Mouse (Mus musculus): Measurements from ENCODE around the gene Tbc1d10c.
A peak's percentile ranks its signal among the peaks of the same experiment; 100 is the strongest.

Gene Tbc1d10c

DNA sequence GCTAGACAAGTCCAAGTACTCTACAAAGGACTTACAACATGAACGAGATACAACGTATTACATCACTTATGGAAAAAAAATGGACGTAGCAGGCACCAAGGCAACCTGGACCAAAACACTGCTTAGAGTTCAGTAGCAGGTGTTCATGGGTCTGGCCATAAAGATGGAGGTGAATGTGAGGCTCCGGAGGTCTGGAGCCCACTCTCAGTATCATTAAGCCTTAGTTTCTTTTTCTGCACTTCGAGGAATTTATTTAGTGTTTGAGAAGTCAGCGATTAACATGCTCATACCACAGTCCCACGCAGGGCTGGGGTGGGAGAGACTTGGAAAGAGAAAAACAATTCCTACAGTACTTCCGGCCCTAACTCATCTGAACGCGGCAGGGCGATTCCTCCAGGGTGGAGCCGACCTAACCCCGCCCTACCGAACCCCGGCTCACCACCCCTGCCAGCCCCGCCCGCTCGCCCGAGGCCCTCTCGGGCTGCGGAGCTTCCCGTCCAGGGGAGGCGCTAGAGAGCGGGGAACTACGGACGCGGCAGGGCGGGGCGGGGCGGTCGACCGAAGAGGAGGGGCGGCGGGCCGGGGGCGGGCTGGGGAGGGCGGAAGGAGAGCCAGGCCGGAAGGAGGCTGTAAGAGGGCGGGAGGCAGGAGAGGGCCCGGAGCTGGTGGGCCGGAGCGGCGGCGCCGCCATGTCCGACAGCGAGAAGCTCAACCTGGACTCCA is 605 bp upstream of the Tbc1d10c start, which contains the start of gene Ppp1ca:
Ppp1ca (plus strand) TSS at position 538 of the 723 bp plus-strand sequence.
- DNase-seq (ENCODE audit: low spot score), result peak; percentile 91

DNA sequence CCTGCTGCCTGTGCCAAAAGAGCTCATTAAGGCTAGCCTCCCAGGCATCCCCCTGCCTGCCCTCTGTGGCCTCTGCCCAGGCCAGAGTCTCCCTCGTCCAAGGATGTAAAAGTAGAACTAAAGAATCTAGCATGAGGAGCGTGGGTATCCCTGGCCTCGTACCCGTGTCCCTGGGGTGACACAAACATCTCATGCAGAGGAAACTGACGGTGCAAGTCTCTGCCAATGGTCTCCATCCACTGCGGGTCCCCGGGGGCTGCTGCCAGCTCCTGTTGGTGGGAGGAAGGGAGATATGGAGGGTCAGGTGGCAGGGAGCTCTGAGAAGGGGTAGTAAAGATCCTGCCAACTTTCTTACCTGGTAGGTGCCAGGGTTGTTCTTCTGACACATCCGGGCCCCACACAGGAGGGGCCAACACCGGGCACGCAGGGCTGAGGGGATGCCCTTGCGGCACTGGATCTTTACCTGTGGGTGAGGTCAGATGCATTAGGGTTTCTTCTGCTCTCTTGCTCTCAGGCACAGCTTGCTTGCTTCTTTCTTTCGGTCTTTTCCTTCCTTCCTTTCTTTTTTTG is 1.9 kb downstream of the Tbc1d10c start:
- no peak for DNase-seq (ENCODE audit: low spot score)

DNA sequence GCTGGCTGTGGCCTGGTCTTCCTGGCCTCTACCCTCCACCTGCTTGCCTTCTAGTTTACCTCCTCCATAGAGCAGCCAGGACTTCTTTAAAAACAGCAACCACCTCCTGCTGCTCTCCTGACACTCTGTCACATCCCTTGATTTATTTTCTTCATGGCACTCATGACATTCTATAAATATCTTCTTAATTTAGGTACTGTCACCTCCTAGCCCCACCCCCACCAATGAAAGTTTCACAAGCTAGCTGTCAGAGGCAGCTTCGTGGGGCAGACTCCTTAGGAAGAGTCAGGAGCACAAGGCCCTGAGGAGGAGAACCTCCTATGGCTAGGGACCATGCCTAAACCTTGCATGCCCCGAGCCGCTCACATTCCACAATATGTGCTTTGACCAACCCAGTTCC is 3.8 kb downstream of the Tbc1d10c start:
- no peak for DNase-seq (ENCODE audit: low spot score)

DNA sequence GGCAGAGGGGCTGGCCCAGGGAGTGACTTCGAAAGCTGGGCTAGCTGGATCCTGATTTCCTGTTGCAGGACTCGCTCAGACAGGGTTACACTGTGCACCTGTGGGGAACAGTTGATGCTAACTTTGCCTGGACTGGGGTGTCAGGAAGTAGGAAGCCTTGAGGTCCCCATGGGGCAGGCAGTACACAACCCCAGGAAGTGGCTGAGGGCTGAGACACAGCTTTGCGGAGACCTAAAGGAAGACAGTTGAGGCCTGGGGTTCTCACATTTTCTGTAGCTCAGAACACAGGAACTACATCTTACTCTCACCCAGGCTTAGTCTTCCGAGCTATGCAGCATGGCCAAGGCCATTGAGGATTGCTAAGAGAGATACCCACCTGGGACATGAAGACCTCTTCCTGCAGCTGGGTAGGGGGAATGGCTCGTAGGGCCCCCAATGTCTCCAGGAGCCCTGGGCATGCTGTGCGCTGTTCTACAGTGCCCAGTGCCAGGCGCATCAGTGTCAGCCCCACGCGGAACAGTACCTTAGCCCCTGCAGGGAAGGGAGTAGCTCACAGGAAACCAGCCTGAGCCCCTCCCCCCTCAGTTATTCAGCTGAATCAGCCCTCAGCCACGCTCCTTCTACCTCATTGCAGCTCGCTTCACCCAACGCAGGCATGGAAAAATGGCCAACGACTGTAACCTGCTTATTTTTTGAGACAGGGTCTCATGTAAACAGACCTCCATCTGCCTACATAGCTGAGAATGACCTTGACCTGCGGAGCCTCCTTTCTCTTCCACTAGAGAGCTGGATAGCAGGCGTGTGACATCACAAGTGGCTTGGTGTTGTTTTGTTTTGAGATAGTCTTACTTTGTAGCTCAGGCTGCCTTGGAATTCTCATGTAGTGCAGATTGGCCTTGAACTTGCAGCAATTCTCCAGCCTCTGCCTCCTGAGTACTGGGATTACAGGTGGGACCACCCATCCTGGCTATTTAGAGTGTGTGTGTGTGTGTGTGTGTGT is 5.8 kb downstream of the Tbc1d10c start:
- no peak for DNase-seq (ENCODE audit: low spot score)

DNA sequence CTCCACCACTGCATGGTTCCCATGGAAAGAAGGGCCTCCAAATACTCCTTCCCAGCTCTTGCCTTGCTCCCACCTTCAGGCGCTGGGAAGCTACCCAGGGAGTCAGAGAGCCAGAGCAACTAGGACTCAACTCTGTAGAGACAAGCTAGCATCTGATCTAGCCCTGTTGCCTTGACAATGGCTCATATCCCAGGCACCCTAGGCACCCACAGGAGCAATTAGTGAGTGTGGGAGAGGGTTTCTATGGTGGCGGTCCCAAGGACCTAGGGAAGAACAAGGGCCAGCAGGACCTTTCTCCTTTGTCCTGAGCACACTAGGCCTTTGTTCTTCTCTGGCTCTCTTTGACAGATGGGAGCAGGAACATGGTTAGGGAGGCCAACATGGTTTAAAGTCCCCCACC is 7.4 kb downstream of the Tbc1d10c start:
- no peak for DNase-seq (ENCODE audit: low spot score)

DNA sequence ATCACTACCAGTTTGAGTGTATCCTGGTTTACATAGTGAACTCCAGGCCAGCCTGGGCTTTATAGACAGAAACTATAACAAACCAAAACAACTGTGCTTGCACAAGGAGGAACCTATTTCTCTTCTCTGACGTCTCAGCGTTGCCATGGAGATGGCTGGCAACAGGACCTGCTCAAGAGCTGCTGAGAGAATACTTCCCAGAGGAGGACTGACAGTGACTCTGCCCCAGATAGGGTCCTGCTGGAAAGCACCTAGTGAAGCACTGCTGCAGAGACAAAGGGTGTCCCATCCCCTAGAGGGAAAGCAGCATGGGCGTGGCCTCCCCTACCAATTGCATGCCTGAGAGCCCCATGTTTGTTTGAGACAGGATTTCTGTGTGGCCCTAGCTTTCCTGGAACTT is 9.2 kb downstream of the Tbc1d10c start:
- no peak for DNase-seq (ENCODE audit: low spot score)

DNA sequence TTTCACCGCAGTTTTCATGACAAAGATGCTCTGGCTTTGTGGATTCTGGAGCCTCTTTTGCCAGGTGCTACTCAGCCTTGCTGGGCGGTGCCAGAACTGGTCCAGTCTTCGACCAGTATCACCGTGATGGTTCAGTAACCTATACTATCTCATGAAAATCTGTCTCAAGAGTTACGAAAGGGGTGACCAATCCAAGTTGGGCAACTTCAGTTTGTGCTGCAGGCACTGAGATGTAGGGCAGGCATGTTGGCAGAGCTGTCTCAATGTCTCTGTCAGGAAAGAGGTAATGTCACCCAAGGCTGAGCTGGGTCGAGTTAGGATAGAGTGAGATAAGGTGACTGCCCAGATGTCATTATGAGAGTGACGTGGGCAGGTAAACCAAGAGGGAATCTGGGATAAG is 10.7 kb downstream of the Tbc1d10c start:
- DNase-seq (ENCODE audit: low spot score), result no peak

DNA sequence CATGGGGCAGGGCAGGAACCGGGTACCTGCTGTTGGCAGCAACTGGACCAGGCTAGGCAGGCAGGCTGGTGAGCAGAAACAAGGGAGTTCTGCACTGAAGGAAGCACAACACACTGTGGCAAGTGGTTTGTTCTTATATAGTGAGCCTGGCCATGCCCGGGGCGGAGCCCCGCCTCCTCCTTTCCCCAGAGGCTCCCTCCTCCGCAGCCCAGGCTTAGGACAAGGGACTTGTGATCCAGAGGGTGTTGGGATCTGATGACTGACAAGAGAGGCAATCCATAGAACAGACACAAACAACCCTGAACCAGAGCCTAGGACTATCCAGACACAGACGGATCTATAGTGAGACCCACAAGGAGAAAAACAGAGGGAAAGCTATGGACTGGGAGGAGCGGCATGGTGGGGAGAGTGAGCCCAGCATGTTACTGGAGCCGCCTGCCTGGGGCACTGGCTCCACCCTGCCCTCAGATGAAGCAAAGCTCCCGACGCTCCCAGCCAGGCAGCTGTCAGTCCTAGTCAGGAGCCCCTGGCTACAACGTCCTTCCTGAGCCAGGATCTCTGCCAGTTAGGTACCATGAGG is 15.6 kb downstream of the Tbc1d10c start, which contains the start of gene Carns1:
Carns1 (minus strand) TSS at position 112 of the 580 bp plus-strand sequence.
- no peak for DNase-seq (ENCODE audit: low spot score)

DNA sequence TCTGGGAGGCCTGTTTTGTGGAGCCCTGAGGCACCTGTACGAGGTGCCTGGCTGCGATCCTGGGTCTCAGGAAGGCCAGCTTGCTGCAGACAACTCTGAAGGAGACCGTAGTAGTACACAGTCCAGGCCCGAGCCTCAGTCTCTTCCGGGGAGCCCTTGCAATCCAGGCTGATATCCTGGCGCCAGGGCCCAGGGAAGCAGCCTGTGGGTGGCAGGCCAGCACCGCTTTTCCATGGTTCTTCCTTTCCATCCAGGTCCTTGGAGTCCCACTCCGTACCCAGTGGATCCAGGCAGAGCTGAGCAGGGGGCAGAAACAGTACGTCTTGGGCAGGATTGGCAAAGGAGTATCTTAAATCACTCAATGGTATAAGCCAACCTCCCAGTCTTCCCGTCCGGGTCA is 18.2 kb downstream of the Tbc1d10c start:
- no peak for DNase-seq (ENCODE audit: low spot score)

DNA sequence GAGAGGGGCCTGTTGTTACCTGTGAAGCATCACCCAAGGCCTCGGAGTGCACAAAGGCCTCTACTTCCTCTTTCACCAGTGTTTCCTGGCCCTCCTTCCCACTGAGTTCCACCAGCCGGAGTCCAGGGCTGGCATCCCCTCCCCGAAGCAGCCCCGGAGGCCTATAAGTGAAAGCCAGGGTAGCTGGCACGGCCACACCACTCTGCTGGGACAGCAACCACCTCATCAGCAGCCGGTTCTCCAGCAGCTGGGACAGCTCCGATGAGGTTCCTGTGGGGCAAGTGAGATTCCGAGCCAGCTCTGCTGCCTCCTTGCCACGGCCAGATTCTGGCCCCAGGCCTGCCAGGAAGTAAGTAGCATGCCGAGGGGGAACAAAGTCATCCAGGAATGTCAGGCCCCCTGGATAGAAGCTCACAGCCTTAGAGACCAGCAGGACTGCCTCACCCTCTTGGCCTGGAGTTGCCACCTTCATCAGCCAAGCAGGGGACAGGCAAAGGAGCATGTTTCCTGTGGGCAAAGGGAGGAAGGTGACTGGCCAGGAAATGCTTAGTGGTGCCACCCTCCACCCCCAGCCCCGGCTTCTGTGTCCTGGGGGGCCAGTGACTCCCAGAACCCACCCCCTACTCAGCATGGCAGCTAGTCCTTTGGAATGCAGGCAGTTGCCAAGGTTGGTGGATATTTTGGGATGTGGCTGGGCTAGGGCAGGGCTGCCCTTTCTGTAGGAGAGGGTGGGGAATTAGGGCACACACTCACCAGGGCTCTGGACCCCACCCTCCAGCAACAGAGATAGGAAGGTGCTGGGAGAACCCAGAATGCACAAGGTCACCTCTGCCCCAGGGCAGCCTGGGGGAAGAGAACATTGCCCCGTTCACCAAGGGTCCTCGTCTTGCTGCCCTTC is 19.4 kb downstream of the Tbc1d10c start:
- DNase-seq (ENCODE audit: low spot score), result no peak

DNA sequence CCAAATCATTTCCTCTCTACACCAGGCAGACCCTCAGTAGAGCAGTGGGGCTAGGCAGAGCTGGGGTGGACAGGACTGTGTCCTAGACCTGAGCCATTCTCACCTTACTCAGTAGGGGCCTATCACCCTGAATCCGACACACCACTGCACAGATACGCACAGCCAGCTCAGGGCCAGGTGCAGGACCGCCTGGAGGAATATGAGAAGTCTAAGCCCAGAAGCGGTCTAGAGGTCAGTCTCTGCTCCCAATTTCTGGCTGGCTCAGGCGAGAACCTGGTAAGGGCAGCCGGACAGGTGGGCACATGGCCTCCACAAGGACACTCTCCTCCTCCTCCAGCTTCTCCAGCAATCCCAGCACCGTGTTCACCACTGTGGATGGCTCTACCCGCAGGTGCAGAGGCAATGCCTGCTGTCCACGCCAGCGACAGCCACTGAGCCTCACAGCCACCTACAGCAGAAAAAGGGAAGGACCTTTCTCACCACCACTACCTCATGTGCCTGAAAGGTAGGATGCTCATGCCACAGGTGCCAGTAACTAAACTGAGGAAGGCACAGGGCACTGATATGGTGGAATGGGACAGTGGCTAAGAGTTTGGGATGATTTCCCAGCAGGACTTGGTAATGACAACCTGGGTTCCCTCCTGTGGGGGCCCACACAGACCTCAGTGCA is 20.2 kb downstream of the Tbc1d10c start:
- no peak for DNase-seq (ENCODE audit: low spot score)

DNA sequence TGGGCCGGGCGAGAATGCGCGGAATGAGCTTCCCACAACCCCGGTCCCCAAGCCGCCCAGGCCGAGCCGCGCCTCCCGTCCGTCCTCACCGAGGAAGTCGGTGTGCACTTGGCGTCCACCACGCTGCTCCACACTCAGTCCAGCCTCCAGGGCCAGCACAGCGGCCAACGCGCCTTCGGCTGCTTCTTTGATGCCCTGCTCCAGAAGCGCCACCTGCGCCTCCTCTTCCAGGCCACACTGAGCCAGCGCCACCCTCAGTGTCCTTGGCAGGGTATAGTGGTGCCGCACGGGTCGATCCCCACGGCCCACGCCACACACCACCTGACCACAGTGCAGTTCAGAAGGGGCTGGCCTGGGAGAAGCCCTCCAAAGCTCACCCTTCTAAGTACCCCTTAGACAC is 21.3 kb downstream of the Tbc1d10c start:
- no peak for DNase-seq (ENCODE audit: low spot score)

DNA sequence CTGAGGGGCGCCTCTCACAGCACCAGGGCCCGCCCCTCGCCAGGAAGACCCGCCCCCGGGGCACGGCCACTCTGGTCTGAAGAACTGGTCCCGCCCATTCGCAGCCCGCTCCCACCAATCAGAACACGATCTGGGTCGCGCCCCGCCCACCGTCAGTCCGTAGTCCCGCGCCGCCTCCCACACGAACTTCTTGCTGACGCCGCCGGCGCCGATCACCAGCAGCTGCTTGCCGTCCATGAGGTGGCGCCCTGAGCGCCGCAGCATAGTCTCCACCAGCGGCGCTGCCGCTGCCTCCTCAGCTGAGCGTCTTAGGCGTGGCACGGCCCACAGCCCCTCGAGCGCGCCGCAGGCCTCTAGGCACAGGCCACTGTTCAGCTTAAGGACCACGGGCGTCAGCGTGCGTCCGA is 21.7 kb downstream of the Tbc1d10c start:
- peak; percentile 96 for DNase-seq (ENCODE audit: low spot score)

DNA sequence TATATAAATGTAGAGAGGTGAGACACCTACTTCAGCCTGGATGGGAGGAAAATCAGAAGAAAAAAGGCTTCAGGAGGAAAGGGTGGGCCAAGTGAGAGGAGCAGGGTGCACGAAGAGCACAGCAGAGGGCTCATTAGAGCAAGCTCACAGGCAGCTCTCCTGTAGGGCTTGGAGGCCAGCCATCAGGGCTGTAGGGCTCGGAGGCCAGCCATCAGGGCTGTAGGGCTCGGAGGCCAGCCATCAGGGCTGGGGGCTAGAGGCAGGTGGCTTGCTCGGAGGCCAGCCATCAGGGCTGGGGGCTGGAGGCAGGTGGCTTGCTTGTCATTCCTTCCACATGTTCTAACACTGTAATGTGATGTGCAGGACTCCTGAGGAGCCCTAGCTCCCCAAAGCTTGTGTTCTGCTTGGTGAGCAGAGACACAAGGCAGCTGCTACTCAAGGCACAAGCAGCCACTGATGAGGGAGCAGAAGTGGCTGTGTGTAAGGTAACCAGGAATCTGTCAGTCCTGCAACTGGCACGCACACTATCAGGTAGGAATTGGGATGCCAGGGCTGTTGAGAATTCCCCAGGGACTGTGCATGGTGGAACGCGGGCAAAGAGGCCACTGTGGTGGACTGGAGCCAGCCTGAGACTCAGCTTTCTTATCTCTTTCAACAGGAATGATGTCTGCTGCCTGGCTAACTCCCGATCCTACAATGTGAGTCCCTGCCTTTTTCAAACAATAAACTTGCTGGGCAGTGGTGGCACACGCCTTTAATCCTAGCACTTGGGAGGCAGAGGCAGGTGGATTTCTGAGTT is 24.2 kb downstream of the Tbc1d10c start:
- DNase-seq (ENCODE audit: low spot score), result no peak

DNA sequence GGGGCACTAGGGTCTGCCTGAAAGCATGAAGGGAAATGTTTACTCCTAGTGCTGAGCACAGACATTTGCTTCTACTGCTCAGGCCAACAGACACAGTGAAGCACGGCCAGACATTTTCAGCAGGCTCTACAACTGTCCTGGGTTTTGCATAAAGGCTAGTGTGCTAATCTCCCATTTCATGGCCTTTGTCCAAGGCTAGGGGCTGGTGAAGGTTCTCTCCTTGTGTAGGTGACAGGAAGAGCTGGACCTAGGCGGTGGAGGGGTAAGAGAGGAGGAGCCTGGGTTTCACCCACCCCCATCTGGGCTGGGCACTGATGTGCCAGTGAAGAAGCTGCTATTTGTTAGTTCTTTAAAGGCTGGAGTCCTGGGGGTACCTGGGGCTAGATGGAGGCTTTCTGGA is 26.4 kb downstream of the Tbc1d10c start:
- no peak for DNase-seq (ENCODE audit: low spot score)

DNA sequence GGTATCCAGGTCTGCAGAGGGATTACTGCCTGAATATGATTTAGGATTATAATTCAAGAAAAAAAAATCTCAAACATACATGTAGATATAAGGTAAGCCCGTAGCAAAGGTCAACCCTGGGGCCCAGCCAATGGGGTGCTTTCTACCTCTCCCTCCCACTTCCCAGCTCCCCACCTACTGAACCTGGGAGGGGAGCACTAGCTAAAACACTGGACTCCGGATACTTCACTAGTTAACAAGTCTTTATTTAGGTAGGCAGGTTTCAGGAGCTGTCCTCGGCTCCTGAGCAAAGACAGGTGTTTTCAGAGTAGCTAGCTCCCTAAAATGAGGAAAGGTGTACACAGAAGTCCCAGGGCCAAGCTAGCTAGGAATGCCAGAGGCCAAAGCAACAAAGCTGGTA is 27.0 kb downstream of the Tbc1d10c start:
- no peak for DNase-seq (ENCODE audit: low spot score)

DNA sequence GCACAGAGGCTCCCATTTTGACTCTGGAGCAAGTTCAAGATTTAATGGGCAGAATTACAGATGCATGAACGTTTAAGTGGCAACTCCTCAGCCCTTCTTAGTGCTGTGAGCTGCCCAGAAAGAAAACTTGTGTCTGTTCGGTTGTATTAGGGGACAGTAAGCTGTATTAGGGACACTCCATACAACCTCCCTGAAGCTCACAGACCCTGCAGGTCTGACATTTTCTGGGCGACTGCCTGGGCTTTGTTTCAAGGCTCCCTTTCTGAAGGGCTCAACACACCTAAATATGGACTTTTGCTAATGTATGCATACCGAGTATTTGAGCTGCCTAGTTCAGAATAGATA is 27.6 kb downstream of the Tbc1d10c start:
- no peak for DNase-seq (ENCODE audit: low spot score)

DNA sequence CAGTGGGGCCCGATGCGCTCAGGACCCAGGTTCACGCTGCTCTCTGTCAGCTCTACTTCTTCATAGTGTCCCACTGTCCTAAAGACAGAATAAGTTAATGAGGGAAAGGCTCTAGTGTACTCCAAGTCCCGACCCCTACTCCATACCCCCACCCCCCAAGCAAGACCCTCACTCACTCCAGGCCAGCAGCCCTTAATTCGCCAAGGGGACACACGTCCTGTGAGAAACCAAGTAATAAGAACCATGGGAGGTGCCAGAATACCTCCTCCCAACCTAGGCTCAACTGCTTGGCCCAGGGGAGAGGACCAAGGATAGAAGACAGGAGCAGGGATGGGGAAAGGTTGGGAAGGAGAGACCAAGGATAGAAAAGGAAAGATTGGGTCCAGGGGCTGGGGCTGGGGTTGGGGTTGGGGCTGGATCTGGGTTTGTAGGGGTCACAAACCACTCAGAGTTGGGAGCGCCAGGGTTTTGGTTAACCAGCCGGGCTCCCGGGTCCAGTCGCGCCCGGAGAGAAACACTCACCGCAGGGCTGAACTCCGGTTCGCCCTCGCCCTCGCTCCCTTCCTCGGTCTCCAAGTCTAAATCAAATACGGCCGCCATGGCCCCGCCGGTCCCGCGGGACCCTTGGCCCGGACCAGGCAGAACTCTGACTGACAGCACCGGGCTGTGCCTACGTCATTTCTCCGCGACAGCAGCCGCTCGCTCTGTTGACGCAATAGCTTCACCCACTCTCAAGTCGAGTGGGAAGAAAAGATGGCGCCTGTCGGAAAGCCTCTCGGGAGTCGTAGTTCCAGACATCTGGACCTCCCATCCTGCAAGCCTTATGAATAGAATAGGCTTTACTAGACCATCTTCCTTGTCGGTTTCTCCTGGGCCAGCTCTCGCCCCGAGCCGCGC is 28.2 kb downstream of the Tbc1d10c start, which contains the start of gene Rps6kb2:
Rps6kb2 (minus strand) TSS at position 709 of the 897 bp plus-strand sequence.
- peak; percentile 91 for DNase-seq (ENCODE audit: low spot score)

DNA sequence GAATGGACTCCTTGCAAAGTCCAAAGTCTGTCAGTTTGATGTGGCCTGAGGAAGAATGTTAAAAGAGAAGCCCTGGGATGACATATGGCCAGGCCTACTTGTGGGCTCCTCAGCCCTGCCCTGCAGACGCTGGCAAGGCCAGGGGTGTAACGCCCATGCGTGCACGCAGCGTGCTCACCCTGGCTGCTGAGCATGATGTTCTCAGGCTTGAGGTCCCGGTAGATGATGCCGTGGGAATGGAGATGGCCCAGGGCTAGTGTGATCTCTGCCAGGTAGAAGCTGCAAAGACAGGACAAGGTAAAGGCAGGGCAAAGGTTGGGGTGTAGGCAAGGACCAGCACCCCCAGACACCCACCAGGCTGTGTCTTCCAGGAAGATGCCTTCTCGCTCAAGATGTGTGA is 32.0 kb downstream of the Tbc1d10c start:
- no peak for DNase-seq (ENCODE audit: low spot score)
